Mouse (Mus musculus) thymus, postnatal 25 days (tissue): ENCODE results near the gene Sec61a2.

Source experiments
- DNase-seq: peaks from one replicate; pipeline ENCODE4 v3.0.0; 2022

Sec61a2 gene

GRCm38 (mm10) chr2:5877446-5877845, 17.8 kb downstream of the Sec61a2 start:
- no peak for DNase-seq

GRCm38 (mm10) chr2:5869746-5870145, 25.5 kb downstream of the Sec61a2 start:
- no peak for DNase-seq

DNA sequence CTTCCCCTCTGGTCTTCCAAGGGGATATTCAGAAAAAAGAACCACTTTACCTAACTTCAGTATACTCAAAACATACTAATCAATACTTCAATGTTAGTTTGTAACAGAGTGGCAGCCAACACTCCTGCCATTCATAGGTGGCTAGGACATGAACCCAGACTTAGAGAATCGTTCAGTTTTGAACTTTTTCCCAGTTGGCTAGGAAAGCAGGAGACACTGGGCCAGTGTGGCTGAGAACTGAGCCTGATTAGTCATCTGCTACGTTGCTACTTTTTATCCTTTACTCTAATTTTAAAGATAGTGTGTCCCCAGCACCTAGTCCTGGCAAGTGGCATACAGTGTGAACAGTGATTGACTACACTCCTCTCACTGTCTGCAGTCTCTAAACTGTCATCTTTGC, 27.6 kb downstream of the Sec61a2 start:
- DNase-seq = no peak

DNA sequence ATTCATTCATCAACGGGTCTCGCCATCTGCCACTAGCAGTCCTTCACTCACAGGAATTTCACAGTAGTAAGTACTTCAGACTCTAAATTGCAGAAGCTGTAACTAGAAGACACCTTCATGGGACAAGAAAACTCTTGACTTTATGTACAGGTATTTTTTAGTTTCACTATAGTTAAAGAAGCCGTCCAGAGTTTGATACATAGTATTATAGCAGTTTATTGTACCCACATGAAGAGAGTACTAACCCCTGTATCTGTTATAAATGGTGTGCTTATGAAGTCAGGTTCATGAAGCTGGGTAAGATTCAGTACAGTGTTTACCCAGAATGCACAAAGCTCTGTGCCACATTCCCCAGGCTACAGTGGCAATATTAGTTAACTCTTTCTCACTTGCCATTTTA, 32.4 kb downstream of the Sec61a2 start, which contains the start of gene Gm13199:
Gene Gm13199 (minus strand): TSS at position 101 of the 400 bp plus-strand sequence.
- DNase-seq = no peak

GRCm38 (mm10) chr2:5851866-5852265, 43.4 kb downstream of the Sec61a2 start:
- DNase-seq = no peak

- DNase-seq = no peak
Measured at GRCm38 (mm10) chr2:5851116-5851515, 44.1 kb downstream of the Sec61a2 start.

- no peak for DNase-seq
Measured at GRCm38 (mm10) chr2:5845826-5846225, 49.4 kb downstream of the Sec61a2 start.

DNA sequence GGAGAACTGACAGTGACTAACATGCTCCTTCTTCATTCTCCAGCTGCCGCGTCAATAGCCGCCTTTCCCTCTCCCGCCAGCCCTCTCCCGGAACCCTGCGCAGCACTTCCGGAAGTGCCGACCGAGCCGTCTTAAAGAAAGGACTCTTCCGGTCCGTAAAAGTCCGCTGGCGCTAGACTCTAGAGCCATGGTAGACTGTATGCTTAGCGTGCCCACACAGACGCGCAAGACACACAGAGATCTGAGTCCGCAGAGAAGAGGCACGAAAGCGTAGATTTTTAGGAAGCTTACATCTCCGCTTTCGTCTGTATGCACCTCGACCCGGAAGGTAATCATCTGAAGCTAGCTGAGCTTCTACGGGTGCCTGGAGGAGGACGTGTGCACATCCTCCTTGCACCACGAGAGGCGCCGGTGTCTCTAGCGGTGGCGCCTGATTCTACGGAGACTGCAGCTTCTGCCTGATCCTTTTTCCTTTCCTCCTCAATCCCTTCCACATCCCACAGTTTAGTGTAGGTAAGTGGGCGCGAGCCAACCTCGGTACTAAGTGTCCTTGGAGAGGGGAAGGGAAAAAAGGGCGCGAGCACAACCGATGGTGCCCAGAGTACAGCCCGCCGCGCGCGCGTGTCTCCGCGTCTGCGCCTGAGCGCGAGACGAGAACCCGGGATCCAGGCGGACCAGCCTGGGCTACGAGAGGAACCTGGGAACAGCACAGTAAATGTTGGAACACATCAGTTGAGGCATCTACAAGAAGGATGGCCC, 50.2 kb downstream of the Sec61a2 start, which contains the start of the genes Nudt5 and Cdc123:
Gene Nudt5 (plus strand): TSS at position 147 of the 759 bp plus-strand sequence.
Gene Cdc123 (minus strand): TSS at position 292 of the 759 bp plus-strand sequence.
- peak; percentile 87 for DNase-seq

DNA sequence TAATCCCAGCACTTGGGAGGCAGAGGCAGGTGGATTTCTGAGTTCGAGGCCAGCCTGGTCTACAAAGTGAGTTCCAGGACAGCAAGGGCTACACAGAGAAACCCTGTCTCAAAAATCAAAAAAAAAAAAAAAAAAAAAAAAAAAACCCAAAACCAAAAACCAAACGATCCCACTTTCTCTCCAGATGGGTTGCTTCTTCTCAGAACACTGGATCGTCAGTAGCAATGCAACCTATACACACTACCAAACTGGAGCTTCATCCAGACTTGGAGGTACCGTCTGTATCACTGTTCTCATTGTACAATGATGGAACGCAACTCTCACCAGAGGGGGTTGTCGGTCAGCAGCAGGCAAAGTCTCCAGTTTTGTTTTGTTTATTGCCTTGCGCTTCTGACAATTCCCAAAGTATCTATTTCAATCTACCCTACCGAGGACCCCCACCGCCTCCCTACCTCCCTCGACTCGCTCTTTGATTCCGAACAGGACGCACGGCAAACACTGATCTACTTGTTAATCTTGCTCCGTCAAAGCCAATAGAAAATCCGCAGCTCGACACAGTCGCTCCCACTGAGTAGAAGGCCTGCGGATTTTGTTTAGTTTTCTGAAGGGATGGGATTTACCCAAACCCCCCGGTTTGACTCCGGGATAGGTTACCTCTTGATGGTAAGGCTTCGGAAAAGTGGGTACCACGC, 50.9 kb downstream of the Sec61a2 start:
- no peak for DNase-seq

DNA sequence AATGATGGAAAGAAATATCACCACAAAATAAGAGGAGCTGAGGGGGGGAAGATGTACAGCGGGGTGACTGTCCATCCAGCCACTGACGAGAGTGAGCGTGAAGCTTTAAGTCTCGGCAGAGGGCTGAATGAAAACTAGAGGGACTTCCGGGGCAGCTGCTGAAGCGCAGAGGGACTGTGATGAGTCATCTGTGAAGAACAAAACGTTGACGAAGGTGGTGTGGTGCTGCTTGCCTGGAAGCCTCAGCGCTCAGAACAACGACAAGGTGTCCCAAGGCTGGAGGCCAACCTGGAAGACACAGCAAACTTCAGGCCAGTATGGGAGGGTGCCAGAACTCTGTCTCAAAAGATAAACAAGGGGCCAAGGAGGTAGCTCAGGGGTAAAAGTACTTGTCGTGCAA, 54.4 kb downstream of the Sec61a2 start:
- no peak for DNase-seq

DNA sequence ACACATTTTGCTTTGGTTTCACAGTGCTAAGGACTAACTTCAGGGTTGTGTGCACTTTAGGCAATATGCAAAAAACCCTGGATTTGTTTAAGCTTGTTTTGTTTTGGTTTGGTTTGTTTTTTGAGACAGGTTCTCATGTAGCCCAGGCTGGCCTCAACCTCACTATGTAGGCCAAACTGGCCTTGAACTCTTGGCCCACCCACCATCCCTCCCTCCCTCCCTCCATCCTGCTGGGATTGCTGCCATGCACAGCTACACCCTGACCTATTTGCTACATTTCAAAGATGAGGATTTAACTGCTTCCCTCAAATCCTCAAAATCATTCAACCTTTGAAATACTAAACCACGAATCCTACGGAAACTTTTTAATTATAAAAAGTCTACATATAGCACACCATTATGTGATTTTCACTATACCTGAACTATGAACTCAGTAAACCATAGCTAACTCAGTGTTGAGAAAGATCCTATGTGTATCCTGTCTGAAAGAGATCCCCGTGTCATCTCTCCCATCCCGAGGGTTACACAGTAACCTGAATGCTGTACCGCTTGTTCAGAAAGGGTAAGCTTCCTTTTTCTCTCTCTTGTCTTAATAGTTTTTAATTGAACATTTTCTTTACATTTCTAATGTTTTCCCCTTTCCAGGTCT, 69.8 kb downstream of the Sec61a2 start:
- no peak for DNase-seq

DNA sequence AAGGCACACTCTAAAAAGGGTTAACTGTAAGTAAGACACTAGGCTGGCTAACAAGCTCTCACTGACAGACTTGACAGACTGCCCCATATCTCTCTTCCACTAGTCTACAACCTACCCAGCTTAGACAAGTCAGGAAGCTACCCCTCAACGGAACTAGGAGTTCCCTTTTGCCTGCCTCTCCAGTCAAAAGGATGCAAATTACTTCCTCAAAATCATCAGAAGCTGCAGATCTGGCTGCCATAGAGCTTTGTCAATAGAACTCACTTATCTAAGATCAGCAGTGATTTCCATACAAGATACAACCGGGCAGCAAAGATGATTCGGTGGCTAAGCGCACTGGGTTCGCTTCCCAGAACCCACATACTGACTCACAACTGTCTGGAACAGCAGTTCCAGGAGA, 70.5 kb downstream of the Sec61a2 start:
- DNase-seq = no peak

- no peak for DNase-seq
Measured at GRCm38 (mm10) chr2:5824213-5824612, 71.0 kb downstream of the Sec61a2 start.

DNA sequence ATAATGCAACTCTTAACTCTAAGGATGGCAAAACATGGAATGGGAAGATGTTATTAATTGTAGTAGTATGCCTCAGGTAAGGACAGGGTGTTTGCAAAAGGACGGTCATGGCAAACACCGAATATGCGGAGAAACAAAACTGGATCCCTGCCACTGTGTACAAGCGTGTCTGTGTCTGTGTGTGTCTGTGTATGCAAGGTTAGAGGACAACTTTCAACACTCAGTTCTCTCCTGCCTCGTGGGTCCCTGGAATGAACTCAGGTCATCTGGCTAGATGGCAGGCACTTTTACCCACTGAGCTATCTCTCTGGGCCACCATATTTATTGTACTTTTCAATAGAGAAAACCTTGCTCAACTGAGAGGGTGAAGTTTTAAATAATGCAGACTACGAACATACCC, 72.8 kb downstream of the Sec61a2 start:
- no peak for DNase-seq

DNA sequence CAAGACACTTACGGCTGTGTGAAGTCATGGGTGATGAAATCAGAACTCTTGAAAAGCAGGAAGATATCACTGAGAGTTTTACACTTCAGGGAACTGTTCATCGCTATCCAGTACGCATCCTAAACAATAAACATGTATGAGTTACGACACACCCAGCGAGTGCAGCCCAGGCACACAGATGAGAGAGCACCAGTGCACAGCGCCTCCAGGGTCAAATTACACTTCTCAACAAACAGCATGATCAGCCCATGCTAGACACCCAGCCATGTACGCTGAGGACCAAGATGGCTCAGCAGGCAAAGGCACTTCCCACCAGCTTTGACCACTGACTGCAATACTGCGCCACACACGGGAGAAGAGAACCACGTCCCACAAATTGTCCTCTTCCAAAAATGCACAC, 74.0 kb downstream of the Sec61a2 start:
- no peak for DNase-seq
